Mouse (Mus musculus) megakaryocyte, embryonic 14.5 days (primary cell): Measurements from ENCODE around the gene Oxsr1.

Experiments used
- FLI1 ChIP-seq: IDR thresholded peaks from 2 replicates; pipeline ENCODE4 v1.6.1; 2012; ENCODE audit warnings: low read length, inconsistent platforms, mixed read lengths
- GATA1 ChIP-seq: IDR thresholded peaks from 3 replicates; pipeline ENCODE4 v1.6.1; 2012; ENCODE audit warnings: mixed read lengths, low read length, inconsistent platforms, borderline replicate concordance

DNA sequence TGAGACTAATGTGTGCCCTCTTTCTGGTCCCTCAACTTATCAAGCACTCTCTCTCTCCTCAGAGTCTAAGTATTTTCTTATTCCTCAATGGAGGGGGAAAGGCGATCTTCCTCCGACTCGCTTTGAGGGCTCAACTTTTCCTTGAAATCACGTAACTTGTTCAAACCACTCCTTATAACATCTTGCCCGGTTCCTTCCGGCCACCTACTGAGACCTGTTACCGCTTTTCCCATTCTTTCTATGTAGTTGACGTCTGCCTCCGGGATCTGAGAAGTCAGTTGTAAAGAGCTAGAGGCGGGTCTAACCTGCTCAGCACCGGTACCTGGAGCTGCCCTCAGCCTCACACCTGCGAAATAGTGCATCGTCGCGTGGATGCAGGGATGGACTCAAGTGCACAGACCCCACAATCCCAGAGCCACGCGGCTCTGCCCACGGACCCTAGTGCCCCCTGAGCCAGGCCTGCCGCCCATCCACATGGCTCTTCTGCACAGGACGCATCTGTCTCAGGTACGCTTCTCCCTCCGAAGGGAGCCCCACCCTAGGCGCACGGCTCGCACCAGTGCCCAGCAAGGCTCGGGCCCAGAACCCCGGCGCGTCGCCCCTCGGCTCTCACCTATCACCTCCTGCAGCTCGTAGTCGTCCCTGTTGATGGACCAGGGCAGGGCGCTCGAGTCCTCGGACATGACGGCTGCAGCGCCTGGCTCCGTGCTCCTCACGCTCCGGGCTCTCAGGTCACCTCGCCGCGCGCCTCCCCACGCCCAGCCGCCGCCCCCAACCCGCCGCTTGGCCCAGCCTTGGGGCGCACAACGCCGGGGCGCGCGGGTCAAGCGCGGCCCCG, 616 bp downstream of the Oxsr1 start:
- TF ChIP-seq FLI1 = no peak
- TF ChIP-seq GATA1 = no peak
